Mouse (Mus musculus): ENCODE results near the gene Znrf2. TPM values are rescaled to one million over a fixed set of nuclear protein-coding genes. Genes with fewer than 3 reads are reported as not detected.

Gene Znrf2
- 5.8 and 6.0 TPM in 2 replicates for polyA plus RNA-seq (2014; fragmentation: Nextera tagmentation; extraction: Ambion mirVana)

- Histone ChIP-seq H3K27me3 (ENCODE audit: control insufficient read depth, insufficient read depth, low read length) (no peaks in the 10 kb centered on the region), H3K4me1 (ENCODE audit: control insufficient read depth, insufficient read depth, low read length) (peaks cover 24% of the 10 kb centered on the region; the same call in 1 of the 2 replicates), H3K9me3 (ENCODE audit: control insufficient read depth, low read depth, low read length) (no peaks in the 10 kb centered on the region), H3K4me2 (replicated peaks; ENCODE audit: low read depth, low read length) (peak within 1 kb of the TSS; percentile 79), H3K4me3 (ENCODE audit: low read depth, low read length) (peak within 1 kb of the TSS; percentile 82), H3K27ac (ENCODE audit: low read length) (peak within 1 kb of the TSS; percentile 95), H3K9ac (replicated peaks; ENCODE audit: low read depth, low read length) (peak within 1 kb of the TSS; percentile 90), H3K36me3 (ENCODE audit: control insufficient read depth, insufficient read depth, low read length) (no peaks in the 10 kb centered on the region)
- peak; percentile 99 for ATAC-seq (ENCODE audit: insufficient number of reproducible peaks, insufficient read depth, low FRiP score, low read depth)
- under 1% methylated on average over 71 of the region's 88 CpGs for WGBS
These were observed at the start of gene Znrf2 for GRCm38 (mm10) chr6:54816388-54817065. TSS of gene Znrf2 (plus strand) at chr6:54816916.

- H3K9me3 ChIP-seq (ENCODE audit: control insufficient read depth, low read depth, low read length): no peaks in the 10 kb centered on the region
- H3K9ac ChIP-seq (replicated peaks; ENCODE audit: low read depth, low read length): no peak overlapping the region
- H3K4me3 ChIP-seq (ENCODE audit: low read depth, low read length): no peak overlapping the region
- WGBS: 13% methylated on average over 4 of the region's 4 CpGs
- no peaks in the 10 kb centered on the region for H3K36me3 ChIP-seq (ENCODE audit: control insufficient read depth, insufficient read depth, low read length)
- H3K27me3 ChIP-seq (ENCODE audit: control insufficient read depth, insufficient read depth, low read length): no peaks in the 10 kb centered on the region
- H3K4me1 ChIP-seq (ENCODE audit: control insufficient read depth, insufficient read depth, low read length): 0 out of 2 replicates have a peak, but pooled peaks cover 4% of the 10 kb centered on the region
- no peak overlapping the region for H3K4me2 ChIP-seq (replicated peaks; ENCODE audit: low read depth, low read length)
- no peak overlapping the region for H3K27ac ChIP-seq (ENCODE audit: low read length)
- no peak for ATAC-seq (ENCODE audit: insufficient number of reproducible peaks, insufficient read depth, low FRiP score, low read depth)
These were observed 49.0 kb upstream of the Znrf2 start for GRCm38 (mm10) chr6:54767746-54768145.

GRCm38 (mm10) chr6:54770766-54771165 is 46.0 kb upstream of the Znrf2 start:
- Histone ChIP-seq H3K27ac (ENCODE audit: low read length) (no peak overlapping the region), H3K9ac (replicated peaks; ENCODE audit: low read depth, low read length) (no peak overlapping the region), H3K27me3 (ENCODE audit: control insufficient read depth, insufficient read depth, low read length) (no peaks in the 10 kb centered on the region), H3K4me2 (replicated peaks; ENCODE audit: low read depth, low read length) (no peak overlapping the region), H3K4me1 (ENCODE audit: control insufficient read depth, insufficient read depth, low read length) (0 out of 2 replicates have a peak, but pooled peaks cover 4% of the 10 kb centered on the region), H3K36me3 (ENCODE audit: control insufficient read depth, insufficient read depth, low read length) (no peaks in the 10 kb centered on the region), H3K4me3 (ENCODE audit: low read depth, low read length) (no peak overlapping the region), H3K9me3 (ENCODE audit: control insufficient read depth, low read depth, low read length) (no peaks in the 10 kb centered on the region)
- WGBS: 75% methylated on average over 4 of the region's 4 CpGs
- no peak for ATAC-seq (ENCODE audit: insufficient number of reproducible peaks, insufficient read depth, low FRiP score, low read depth)

DNA sequence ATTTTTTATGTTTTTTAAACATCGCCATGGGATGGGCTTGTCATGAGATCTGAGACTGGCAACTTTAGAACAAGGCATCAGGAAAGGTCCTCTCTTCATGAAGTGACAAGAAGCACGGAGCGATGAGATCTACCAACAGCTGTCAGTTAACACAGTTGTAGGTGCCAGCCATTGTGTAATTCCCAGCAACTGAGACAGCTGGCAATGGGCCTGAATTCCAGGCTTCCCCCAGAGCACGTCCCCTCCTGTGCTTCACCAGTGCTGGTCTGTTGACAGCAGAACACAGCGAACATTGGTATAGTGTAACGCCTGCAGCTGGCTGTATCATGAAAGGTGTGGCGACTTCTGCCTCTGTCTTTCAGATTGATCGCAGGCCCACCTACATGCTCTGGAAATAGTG is 45.5 kb upstream of the Znrf2 start:
- H3K4me3 ChIP-seq (ENCODE audit: low read depth, low read length): no peak overlapping the region
- WGBS: 77% methylated on average over 8 of the region's 8 CpGs
- H3K9me3 ChIP-seq (ENCODE audit: control insufficient read depth, low read depth, low read length): no peaks in the 10 kb centered on the region
- ATAC-seq (ENCODE audit: insufficient number of reproducible peaks, insufficient read depth, low FRiP score, low read depth): no peak
- no peak overlapping the region for H3K4me2 ChIP-seq (replicated peaks; ENCODE audit: low read depth, low read length)
- H3K27ac ChIP-seq (ENCODE audit: low read length): no peak overlapping the region
- H3K27me3 ChIP-seq (ENCODE audit: control insufficient read depth, insufficient read depth, low read length): no peaks in the 10 kb centered on the region
- 0 out of 2 replicates have a peak, but pooled peaks cover 4% of the 10 kb centered on the region for H3K4me1 ChIP-seq (ENCODE audit: control insufficient read depth, insufficient read depth, low read length)
- no peak overlapping the region for H3K9ac ChIP-seq (replicated peaks; ENCODE audit: low read depth, low read length)
- H3K36me3 ChIP-seq (ENCODE audit: control insufficient read depth, insufficient read depth, low read length): no peaks in the 10 kb centered on the region

GRCm38 (mm10) chr6:54772078-54772477 is 44.6 kb upstream of the Znrf2 start:
- H3K27me3 ChIP-seq (ENCODE audit: control insufficient read depth, insufficient read depth, low read length): no peaks in the 10 kb centered on the region
- WGBS: 91% methylated on average over 5 of the region's 5 CpGs
- H3K4me3 ChIP-seq (ENCODE audit: low read depth, low read length): no peak overlapping the region

DNA sequence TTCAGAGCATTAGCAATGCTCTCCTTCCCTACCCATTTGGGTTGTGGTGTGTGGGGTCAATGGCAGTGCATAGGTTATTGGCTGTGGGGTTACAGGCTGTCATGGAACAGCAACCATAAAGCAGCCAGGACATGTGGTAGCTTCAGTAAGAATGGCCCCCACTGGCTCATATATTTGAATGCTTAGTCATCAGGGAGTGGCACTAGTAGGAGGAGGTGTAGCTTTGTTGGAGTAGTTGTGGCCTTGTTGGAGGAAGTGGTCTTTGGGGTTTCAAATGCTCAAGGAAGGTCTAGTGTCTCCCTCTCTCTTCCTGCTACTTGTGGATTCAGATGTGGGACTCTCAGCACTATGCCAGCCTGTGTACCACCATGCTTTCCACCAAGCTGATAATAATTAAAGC is 41.0 kb upstream of the Znrf2 start:
- no peaks in the 10 kb centered on the region for H3K4me1 ChIP-seq (ENCODE audit: control insufficient read depth, insufficient read depth, low read length)
- no peaks in the 10 kb centered on the region for H3K9me3 ChIP-seq (ENCODE audit: control insufficient read depth, low read depth, low read length)
- no peak overlapping the region for H3K27ac ChIP-seq (ENCODE audit: low read length)
- no peaks in the 10 kb centered on the region; the same call in 1 of the 2 replicates for H3K27me3 ChIP-seq (ENCODE audit: control insufficient read depth, insufficient read depth, low read length)
- no peak overlapping the region for H3K4me3 ChIP-seq (ENCODE audit: low read depth, low read length)
- H3K36me3 ChIP-seq (ENCODE audit: control insufficient read depth, insufficient read depth, low read length): no peaks in the 10 kb centered on the region
- no peak overlapping the region for H3K9ac ChIP-seq (replicated peaks; ENCODE audit: low read depth, low read length)
- ATAC-seq (ENCODE audit: insufficient number of reproducible peaks, insufficient read depth, low FRiP score, low read depth): no peak
- H3K4me2 ChIP-seq (replicated peaks; ENCODE audit: low read depth, low read length): no peak overlapping the region

More at GRCm38 (mm10) chr6:54772078-54772477, 44.6 kb upstream of the Znrf2 start:
- Histone ChIP-seq H3K9ac (replicated peaks; ENCODE audit: low read depth, low read length) (no peak overlapping the region), H3K27ac (ENCODE audit: low read length) (no peak overlapping the region), H3K4me2 (replicated peaks; ENCODE audit: low read depth, low read length) (no peak overlapping the region), H3K4me1 (ENCODE audit: control insufficient read depth, insufficient read depth, low read length) (0 out of 2 replicates have a peak, but pooled peaks cover 4% of the 10 kb centered on the region), H3K36me3 (ENCODE audit: control insufficient read depth, insufficient read depth, low read length) (no peaks in the 10 kb centered on the region), H3K9me3 (ENCODE audit: control insufficient read depth, low read depth, low read length) (no peaks in the 10 kb centered on the region)
- ATAC-seq (ENCODE audit: insufficient number of reproducible peaks, insufficient read depth, low FRiP score, low read depth): no peak

DNA sequence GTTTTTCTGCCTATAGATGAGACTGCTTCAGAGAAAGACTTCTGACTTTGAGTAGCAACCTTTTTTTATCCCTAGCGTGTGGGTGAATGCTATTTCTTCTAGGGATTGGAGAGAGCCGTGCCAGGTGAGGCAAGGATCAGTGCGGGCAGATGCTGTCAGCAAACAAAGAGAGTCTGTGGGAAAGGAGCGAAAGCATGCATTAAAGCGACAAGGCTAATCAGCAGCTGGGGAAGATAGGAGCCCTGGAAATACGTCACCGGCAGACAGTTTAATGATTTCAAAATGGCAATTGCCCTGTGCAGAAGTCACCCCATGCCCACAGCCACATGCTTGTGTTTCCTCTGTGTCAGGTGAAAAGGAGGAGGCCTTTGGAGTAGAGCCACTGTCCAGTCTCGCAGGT is 39.1 kb upstream of the Znrf2 start:
- H3K4me1 ChIP-seq (ENCODE audit: control insufficient read depth, insufficient read depth, low read length): no peaks in the 10 kb centered on the region
- H3K9ac ChIP-seq (replicated peaks; ENCODE audit: low read depth, low read length): no peak overlapping the region
- no peak overlapping the region for H3K4me3 ChIP-seq (ENCODE audit: low read depth, low read length)
- H3K36me3 ChIP-seq (ENCODE audit: control insufficient read depth, insufficient read depth, low read length): no peaks in the 10 kb centered on the region
- no peak for ATAC-seq (ENCODE audit: insufficient number of reproducible peaks, insufficient read depth, low FRiP score, low read depth)
- H3K9me3 ChIP-seq (ENCODE audit: control insufficient read depth, low read depth, low read length): no peaks in the 10 kb centered on the region
- H3K4me2 ChIP-seq (replicated peaks; ENCODE audit: low read depth, low read length): no peak overlapping the region
- H3K27ac ChIP-seq (ENCODE audit: low read length): no peak overlapping the region
- H3K27me3 ChIP-seq (ENCODE audit: control insufficient read depth, insufficient read depth, low read length): no peaks in the 10 kb centered on the region; the same call in 1 of the 2 replicates
- 51% methylated on average over 8 of the region's 8 CpGs for WGBS

- H3K9ac ChIP-seq (replicated peaks; ENCODE audit: low read depth, low read length): no peak overlapping the region
- H3K4me1 ChIP-seq (ENCODE audit: control insufficient read depth, insufficient read depth, low read length): no peaks in the 10 kb centered on the region
- WGBS: 81% methylated on average over 5 of the region's 5 CpGs
- H3K36me3 ChIP-seq (ENCODE audit: control insufficient read depth, insufficient read depth, low read length): no peaks in the 10 kb centered on the region
- no peak for ATAC-seq (ENCODE audit: insufficient number of reproducible peaks, insufficient read depth, low FRiP score, low read depth)
- H3K4me2 ChIP-seq (replicated peaks; ENCODE audit: low read depth, low read length): no peak overlapping the region
- no peaks in the 10 kb centered on the region; the same call in 1 of the 2 replicates for H3K27me3 ChIP-seq (ENCODE audit: control insufficient read depth, insufficient read depth, low read length)
- no peak overlapping the region for H3K27ac ChIP-seq (ENCODE audit: low read length)
- no peaks in the 10 kb centered on the region for H3K9me3 ChIP-seq (ENCODE audit: control insufficient read depth, low read depth, low read length)
- no peak overlapping the region for H3K4me3 ChIP-seq (ENCODE audit: low read depth, low read length)
These were observed 36.7 kb upstream of the Znrf2 start for GRCm38 (mm10) chr6:54779968-54780367.

All from stomach, embryonic 14.5 days (tissue).